Mouse (Mus musculus) liver, embryonic 13.5 days (tissue): Measurements from ENCODE around the gene Ash1l. TPM values are rescaled to one million over a fixed set of nuclear protein-coding genes. Genes with fewer than 3 reads are reported as not detected.
A peak's percentile ranks its signal among the peaks of the same experiment; 100 is the strongest.

Source experiments
- ATAC-seq: fragments of 200-750 bp; cut with Nextera tagmentation; 2 replicates; pipeline ENCODE4 v1.8.0; 2017; ENCODE audit warnings: low read depth, mild to moderate bottlenecking, moderate number of reproducible peaks, moderate library complexity
- DNase-seq: peaks from one replicate; pipeline ENCODE4 v3.0.0; 2022
- H3K27ac ChIP-seq: fragments of 300-500 bp; sonication (generic); 2 replicates; pipeline ENCODE4 v1.5.1; 2015; ENCODE audit warnings: moderate library complexity, mild to moderate bottlenecking, inconsistent platforms
- H3K27me3 ChIP-seq: fragments of 300-500 bp; sonication (generic); 2 replicates; pipeline ENCODE4 v1.6.1; 2015; ENCODE audit warnings: mild to moderate bottlenecking, inconsistent platforms
- H3K36me3 ChIP-seq: fragments of 300-500 bp; sonication (generic); 2 replicates; pipeline ENCODE4 v1.6.1; 2015; ENCODE audit warnings: mild to moderate bottlenecking, inconsistent platforms
- H3K4me1 ChIP-seq: fragments of 300-500 bp; sonication (generic); replicated peaks from 2 replicates; pipeline ENCODE4 v1.6.1; 2015; ENCODE audit warnings: inconsistent platforms
- H3K4me2 ChIP-seq: fragments of 300-500 bp; sonication (generic); 2 replicates; pipeline ENCODE4 v1.6.1; 2015; ENCODE audit warnings: inconsistent platforms, mild to moderate bottlenecking, moderate library complexity
- H3K4me3 ChIP-seq: fragments of 300-500 bp; sonication (generic); replicated peaks from 2 replicates; pipeline ENCODE4 v1.5.1; 2015; ENCODE audit warnings: mild to moderate bottlenecking, inconsistent platforms
- H3K9ac ChIP-seq: fragments of 300-500 bp; sonication (generic); 2 replicates; pipeline ENCODE4 v1.6.1; 2015; ENCODE audit warnings: mild to moderate bottlenecking, inconsistent platforms
- H3K9me3 ChIP-seq: fragments of 300-500 bp; sonication (generic); replicated peaks from 2 replicates; pipeline ENCODE4 v1.6.1; 2016; ENCODE audit warnings: inconsistent platforms
- WGBS: fragments of 180-500 bp; shearing (Covaris S2); methylation state at CpG from one replicate; pipeline ENCODE4 v1.1.7; 2015; ENCODE audit not compliant: insufficient replicate concordance; 5-methylcytosine and 5-hydroxymethylcytosine counted together
- polyA plus RNA-seq: library from polyadenylated mRNA; unstranded; fragments of >200 nt; fragmentation: Nextera tagmentation; extraction: Ambion mirVana; gene quantifications from 2 replicates; pipeline ENCODE4 v1.2.1, GENCODE M21; 2015

Ash1l gene
- polyA plus RNA-seq: 4.7 and 5.7 TPM in 2 replicates

DNA sequence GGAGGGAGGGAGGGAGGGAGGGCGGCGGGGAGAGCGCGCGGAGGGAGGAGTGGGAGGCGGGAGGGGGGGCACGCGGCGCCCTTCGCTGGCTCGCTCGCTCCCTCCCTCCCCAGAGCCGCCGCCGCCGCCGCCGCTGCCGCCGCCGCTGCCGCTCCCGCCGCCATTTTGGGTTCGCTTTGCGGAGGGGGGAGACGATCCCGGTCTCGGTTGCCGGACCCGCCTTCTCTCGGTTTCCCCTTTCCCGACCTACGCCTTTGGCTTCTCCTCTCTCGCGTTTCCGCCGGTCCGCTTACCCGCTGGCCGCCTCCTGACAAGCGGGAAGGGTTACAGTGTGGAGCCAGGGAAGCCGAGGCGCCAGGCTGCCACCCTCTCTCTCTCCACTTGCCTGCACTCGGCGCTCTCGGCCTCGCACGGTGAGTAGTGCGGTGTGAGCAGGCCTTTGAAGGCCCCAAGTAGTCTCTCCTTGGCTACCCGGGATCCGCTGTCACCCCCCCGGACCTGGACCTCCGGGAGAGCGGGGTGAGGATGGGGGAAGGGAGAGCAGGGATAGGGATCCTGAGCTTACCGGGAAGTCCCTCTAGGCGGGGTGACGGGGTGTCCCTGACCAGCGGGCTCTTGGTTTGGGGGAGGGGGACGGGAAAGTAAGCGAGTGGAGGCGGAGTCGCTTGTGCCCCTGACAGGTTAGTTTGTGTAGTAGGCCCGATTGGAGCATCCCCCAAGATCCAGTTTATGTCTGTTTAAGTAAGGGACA is at the start of gene Ash1l, which contains the start of gene Dap3:
Gene Ash1l (plus strand): TSS at position 47 of the 751 bp plus-strand sequence.
Gene Dap3 (minus strand): TSS at position 606 of the 751 bp plus-strand sequence.
- Histone ChIP-seq H3K4me3 (peak within 1 kb of the TSS; percentile 92), H3K27me3 (no peaks in the 10 kb centered on the region), H3K36me3 (no peaks in the 10 kb centered on the region), H3K4me1 (peaks cover 68% of the 10 kb centered on the region), H3K9ac (peak within 1 kb of the TSS; percentile 97), H3K9me3 (no peaks in the 10 kb centered on the region), H3K4me2 (peak within 1 kb of the TSS; percentile 85), H3K27ac (peak within 1 kb of the TSS; percentile 98)
- ATAC-seq (peak; percentile 68), DNase-seq (peak; percentile 73)
- WGBS: under 1% methylated on average over 43 of the region's 64 CpGs

DNA sequence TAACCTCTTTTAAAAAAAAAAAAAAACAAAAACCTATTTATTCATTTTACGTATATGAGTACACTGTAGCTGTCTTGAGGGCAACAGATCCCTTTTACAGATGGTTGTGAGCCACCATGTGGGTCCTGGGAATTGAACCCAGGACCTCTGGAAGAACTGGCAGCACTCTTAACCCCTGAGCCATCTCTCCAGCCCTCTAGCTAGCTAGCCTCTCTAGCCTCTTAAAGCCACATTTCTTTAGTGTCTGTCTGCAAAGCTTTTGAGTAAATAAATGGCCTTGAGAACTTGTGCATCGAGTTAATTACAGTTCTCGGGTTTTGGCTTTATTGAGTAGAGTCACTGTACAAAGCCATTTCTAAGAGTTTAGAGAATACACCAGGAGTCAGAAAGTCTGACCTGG is 45.6 kb upstream of the Ash1l start:
- H3K27me3 ChIP-seq: no peaks in the 10 kb centered on the region
- no peak overlapping the region for H3K4me3 ChIP-seq
- 79% methylated on average over 3 of the region's 3 CpGs for WGBS
- no peak overlapping the region for H3K9ac ChIP-seq
- ATAC-seq (no peak), DNase-seq (no peak)
- peaks cover 83% of the 10 kb centered on the region for H3K36me3 ChIP-seq
- H3K27ac ChIP-seq: no peak overlapping the region
- no peaks in the 10 kb centered on the region for H3K4me1 ChIP-seq
- no peaks in the 10 kb centered on the region for H3K9me3 ChIP-seq
- H3K4me2 ChIP-seq: no peak overlapping the region

DNA sequence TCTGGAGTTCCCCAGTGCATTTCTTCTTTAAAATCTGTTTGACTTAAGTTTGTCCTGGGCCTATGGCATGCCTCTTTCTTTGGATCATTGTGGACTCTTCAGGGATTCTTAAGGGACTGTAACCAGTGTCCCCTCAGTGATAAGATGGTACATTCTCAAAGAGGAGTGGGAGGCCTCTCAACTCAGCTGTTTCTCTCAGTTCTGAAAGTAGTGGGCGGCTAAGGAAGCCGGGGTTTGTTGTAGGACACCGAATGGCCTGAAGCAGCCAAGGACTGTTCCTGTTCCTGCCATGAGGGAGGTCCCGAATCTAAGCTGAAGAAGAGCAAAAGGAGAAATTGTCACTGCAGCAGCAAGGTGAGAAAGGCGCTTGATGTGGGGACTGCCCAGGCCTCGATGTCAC is 45.2 kb upstream of the Ash1l start:
- no peak overlapping the region for H3K4me2 ChIP-seq
- WGBS: 72% methylated on average over 6 of the region's 6 CpGs
- H3K4me3 ChIP-seq: no peak overlapping the region
- ATAC-seq: no peak
- H3K9me3 ChIP-seq: no peaks in the 10 kb centered on the region
- H3K36me3 ChIP-seq: peaks cover 87% of the 10 kb centered on the region
- H3K27ac ChIP-seq: no peak overlapping the region
- H3K4me1 ChIP-seq: no peaks in the 10 kb centered on the region
- DNase-seq: no peak
- no peaks in the 10 kb centered on the region for H3K27me3 ChIP-seq
- H3K9ac ChIP-seq: no peak overlapping the region

- Histone ChIP-seq H3K4me2 (no peak overlapping the region), H3K9me3 (no peaks in the 10 kb centered on the region), H3K27me3 (no peaks in the 10 kb centered on the region), H3K27ac (no peak overlapping the region), H3K9ac (no peak overlapping the region), H3K36me3 (peaks cover 93% of the 10 kb centered on the region), H3K4me3 (no peak overlapping the region), H3K4me1 (no peaks in the 10 kb centered on the region)
- ATAC-seq (no peak), DNase-seq (no peak)
- 79% methylated on average over 2 of the region's 2 CpGs for WGBS
Measured at GRCm38 (mm10) chr3:88905741-88906140, 44.7 kb upstream of the Ash1l start.

DNA sequence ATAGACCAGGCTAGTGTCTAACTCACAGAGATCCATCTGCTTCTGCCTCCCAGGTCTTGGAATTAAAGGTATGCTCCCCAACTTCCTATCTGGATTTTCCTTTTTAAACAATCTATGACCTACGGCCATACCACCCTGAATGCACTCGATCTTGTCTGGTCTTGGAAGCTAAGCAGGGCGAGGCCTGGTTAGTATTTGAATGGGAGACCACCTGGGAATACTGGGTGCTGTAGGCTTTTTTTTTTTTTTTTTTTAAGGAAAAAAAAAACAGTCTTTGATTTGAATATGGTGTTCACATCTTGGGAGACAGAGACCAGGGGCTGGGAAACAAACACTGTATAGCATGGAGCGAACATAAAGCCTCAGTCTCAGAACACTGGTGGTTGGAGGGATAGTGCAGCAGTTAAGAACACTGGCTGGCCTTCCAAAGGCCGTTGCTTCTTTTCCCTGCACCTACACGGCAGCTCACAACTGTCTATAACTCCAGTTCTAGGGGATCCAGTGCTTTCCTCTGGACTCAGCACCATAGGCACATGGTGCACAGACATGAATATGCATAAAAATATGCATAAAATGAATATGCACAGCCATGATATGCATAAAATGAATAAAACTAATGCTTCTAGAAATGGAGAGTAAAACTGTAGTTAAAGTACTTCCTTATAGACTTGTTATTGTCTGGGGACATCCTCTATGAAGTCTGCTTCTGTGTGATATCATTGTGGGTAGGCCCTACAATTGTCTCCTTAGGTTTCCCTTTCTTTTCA is 43.8 kb upstream of the Ash1l start:
- Histone ChIP-seq H3K27ac (no peak overlapping the region), H3K4me3 (no peak overlapping the region), H3K9me3 (no peaks in the 10 kb centered on the region), H3K36me3 (peaks cover 97% of the 10 kb centered on the region), H3K4me2 (no peak overlapping the region), H3K4me1 (no peaks in the 10 kb centered on the region), H3K9ac (no peak overlapping the region), H3K27me3 (no peaks in the 10 kb centered on the region)
- WGBS: 77% methylated on average over 6 of the region's 6 CpGs
- ATAC-seq: no peak
- no peak for DNase-seq

GRCm38 (mm10) chr3:88912585-88912984 is 37.8 kb upstream of the Ash1l start:
- no peaks in the 10 kb centered on the region for H3K9me3 ChIP-seq
- peak overlapping the region; percentile 72 for H3K4me3 ChIP-seq
- DNase-seq (no peak), ATAC-seq (no peak)
- H3K9ac ChIP-seq: peak overlapping the region; percentile 80; the same call in 1 of the 2 replicates
- H3K36me3 ChIP-seq: peaks cover 51% of the 10 kb centered on the region
- H3K4me1 ChIP-seq: peaks cover 22% of the 10 kb centered on the region
- H3K27me3 ChIP-seq: no peaks in the 10 kb centered on the region
- no peak overlapping the region for H3K27ac ChIP-seq
- peak overlapping the region; percentile 97 for H3K4me2 ChIP-seq
- WGBS: 75% methylated on average over 7 of the region's 7 CpGs

- under 1% methylated on average over 62 of the region's 62 CpGs for WGBS
- peak within 1 kb of the TSS; percentile 80 for H3K9ac ChIP-seq
- DNase-seq (peak; percentile 92), ATAC-seq (peak; percentile 97)
- H3K4me3 ChIP-seq: peak within 1 kb of the TSS; percentile 72
- peaks cover 22% of the 10 kb centered on the region for H3K4me1 ChIP-seq
- peak within 1 kb of the TSS; percentile 97 for H3K4me2 ChIP-seq
- no peaks in the 10 kb centered on the region for H3K9me3 ChIP-seq
- peak within 1 kb of the TSS; percentile 68 for H3K27ac ChIP-seq
- no peaks in the 10 kb centered on the region for H3K27me3 ChIP-seq
- H3K36me3 ChIP-seq: peaks cover 39% of the 10 kb centered on the region
Measured at GRCm38 (mm10) chr3:88913511-88914383, 36.7 kb upstream of the Ash1l start, which contains the start of gene Msto1. Gene Msto1, minus strand, starts transcription at chr3:88913999.

- Histone ChIP-seq H3K36me3 (peaks cover 34% of the 10 kb centered on the region), H3K4me3 (peak overlapping the region; percentile 72), H3K9me3 (no peaks in the 10 kb centered on the region), H3K4me2 (peak overlapping the region; percentile 97), H3K27me3 (no peaks in the 10 kb centered on the region), H3K9ac (peak overlapping the region; percentile 80), H3K27ac (peak overlapping the region; percentile 68), H3K4me1 (peaks cover 22% of the 10 kb centered on the region)
- no peak for ATAC-seq
- DNase-seq: no peak
- WGBS: 24% methylated on average over 8 of the region's 8 CpGs
Measured at GRCm38 (mm10) chr3:88914384-88914810, 36.0 kb upstream of the Ash1l start.

- H3K4me2 ChIP-seq: no peak overlapping the region
- DNase-seq (no peak), ATAC-seq (no peak)
- 80% methylated on average over 13 of the region's 13 CpGs for WGBS
- H3K27me3 ChIP-seq: no peaks in the 10 kb centered on the region
- peaks cover 34% of the 10 kb centered on the region for H3K36me3 ChIP-seq
- H3K4me3 ChIP-seq: no peak overlapping the region
- no peak overlapping the region for H3K9ac ChIP-seq
- H3K4me1 ChIP-seq: peaks cover 8% of the 10 kb centered on the region
- H3K9me3 ChIP-seq: no peaks in the 10 kb centered on the region
- H3K27ac ChIP-seq: no peak overlapping the region
Measured at GRCm38 (mm10) chr3:88918981-88919380, 31.4 kb upstream of the Ash1l start.

- no peaks in the 10 kb centered on the region for H3K9me3 ChIP-seq
- no peak overlapping the region for H3K4me2 ChIP-seq
- H3K9ac ChIP-seq: no peak overlapping the region
- H3K4me3 ChIP-seq: no peak overlapping the region
- H3K27ac ChIP-seq: no peak overlapping the region
- peaks cover 58% of the 10 kb centered on the region for H3K36me3 ChIP-seq
- no peak for ATAC-seq
- H3K27me3 ChIP-seq: no peaks in the 10 kb centered on the region
- H3K4me1 ChIP-seq: no peaks in the 10 kb centered on the region
- WGBS: 90% methylated on average over 9 of the region's 9 CpGs
- DNase-seq: no peak
Measured at GRCm38 (mm10) chr3:88921411-88921810, 29.0 kb upstream of the Ash1l start.
